Mouse (Mus musculus) kidney, adult 2 months (tissue): ENCODE data around the gene Arpc1a.

Experiments
- CTCF ChIP-seq: fragments of 200-500 bp; conservative IDR thresholded peaks from 2 replicates; pipeline ENCODE4 v1.5.1; 2011; ENCODE audit warnings: low read depth, mild to moderate bottlenecking, control low read depth, low read length, moderate library complexity, mixed read lengths; ENCODE audit not compliant: insufficient read depth, insufficient read length
- POLR2A ChIP-seq: fragments of 200-500 bp; IDR thresholded peaks from one replicate; pipeline ENCODE4 v1.6.1; 2011; ENCODE audit warnings: low read depth, low read length, control low read depth

DNA sequence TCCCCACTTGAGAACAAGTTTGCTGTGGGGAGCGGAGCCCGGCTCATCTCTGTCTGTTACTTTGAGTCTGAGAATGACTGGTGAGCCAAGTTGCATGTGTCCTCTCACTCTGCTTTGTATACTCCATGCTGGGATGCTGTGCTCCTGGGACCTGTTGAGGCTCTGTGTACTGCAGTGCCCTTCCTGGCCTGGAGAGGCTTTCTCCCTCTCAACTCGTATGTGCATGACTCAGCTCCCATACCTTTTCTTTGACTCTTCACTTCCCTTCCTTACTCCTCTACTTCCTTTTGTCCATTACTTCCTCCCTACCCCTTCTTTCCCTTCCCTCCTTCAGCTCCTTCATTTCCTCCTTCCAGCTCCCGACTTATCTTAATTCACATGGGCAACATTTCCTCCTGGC, 12.6 kb downstream of the Arpc1a start:
- TF ChIP-seq CTCF (no peak), POLR2A (no peak)
